Mouse (Mus musculus): Measurements from ENCODE around the gene Slc17a1.

Gene Slc17a1

DNA sequence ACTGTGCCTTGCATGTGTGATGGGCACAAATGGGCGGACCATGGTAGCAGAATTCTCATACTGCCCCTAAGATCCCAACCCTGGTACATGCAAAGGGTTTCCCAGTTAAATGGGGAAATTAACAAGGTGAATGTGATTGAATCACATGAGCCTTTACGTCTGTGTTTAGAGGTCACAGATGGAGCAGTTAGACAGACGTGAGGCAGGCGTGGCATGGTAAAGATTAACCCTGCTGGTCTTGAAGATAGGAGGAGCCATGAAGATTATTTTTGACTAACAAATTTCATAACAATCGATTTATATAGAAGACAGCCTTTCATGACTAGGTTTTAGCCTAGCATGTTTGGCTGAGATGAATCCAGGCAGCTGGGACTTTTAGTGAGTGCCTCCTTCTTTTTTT, 5.6 kb downstream of the Slc17a1 start:
- H3K9me3 ChIP-seq (ENCODE audit: low read length), result no peaks in the 10 kb centered on the region
- H3K4me3 ChIP-seq (replicated peaks; ENCODE audit: low read length), result no peak overlapping the region
- TF ChIP-seq NANOG (IDR thresholded peaks at IDR 0.05; ENCODE audit: borderline replicate concordance, low read length) (no peak), CTCF (conservative IDR thresholded peaks at IDR 0.05; ENCODE audit: low read length) (no peak), POU5F1 (IDR thresholded peaks at IDR 0.05; ENCODE audit: borderline replicate concordance, low read length) (no peak)
- H3K36me3 ChIP-seq (ENCODE audit: insufficient read depth, low read length), result no peaks in the 10 kb centered on the region
- no peaks in the 10 kb centered on the region for H3K4me1 ChIP-seq (replicated peaks; ENCODE audit: low read depth, low read length)
- no peaks in the 10 kb centered on the region for H3K27me3 ChIP-seq (ENCODE audit: insufficient read depth, low read length)

DNA sequence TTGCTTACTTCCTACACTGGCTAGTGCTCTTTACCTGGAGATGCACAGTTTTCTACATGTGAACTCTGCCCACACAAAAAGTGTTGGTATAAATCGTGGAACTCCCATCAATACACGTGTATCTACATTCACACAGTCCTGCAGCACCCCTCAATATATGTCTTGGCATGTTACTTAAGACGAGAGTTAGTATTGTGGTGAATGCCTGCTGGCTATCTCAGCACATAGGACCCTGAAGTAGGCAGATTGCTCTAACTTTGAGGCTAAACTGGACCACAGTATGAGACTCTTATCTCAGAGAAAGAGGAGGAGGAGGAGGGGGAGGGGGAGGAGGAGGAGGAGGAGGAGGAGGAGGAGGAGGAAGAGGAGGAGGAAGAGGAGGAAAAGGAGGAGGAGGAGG, 11.6 kb downstream of the Slc17a1 start:
- Histone ChIP-seq H3K27me3 (ENCODE audit: insufficient read depth, low read length) (no peaks in the 10 kb centered on the region), H3K36me3 (ENCODE audit: insufficient read depth, low read length) (no peaks in the 10 kb centered on the region), H3K4me1 (replicated peaks; ENCODE audit: low read depth, low read length) (no peaks in the 10 kb centered on the region), H3K4me3 (replicated peaks; ENCODE audit: low read length) (no peak overlapping the region), H3K9me3 (ENCODE audit: low read length) (no peaks in the 10 kb centered on the region)
- no peak for TF ChIP-seq NANOG (IDR thresholded peaks at IDR 0.05; ENCODE audit: borderline replicate concordance, low read length)
- TF ChIP-seq POU5F1 (IDR thresholded peaks at IDR 0.05; ENCODE audit: borderline replicate concordance, low read length), result no peak

GRCm38 (mm10) chr13:23879636-23880035, 12.1 kb downstream of the Slc17a1 start:
- Histone ChIP-seq H3K36me3 (ENCODE audit: insufficient read depth, low read length) (no peaks in the 10 kb centered on the region), H3K4me1 (replicated peaks; ENCODE audit: low read depth, low read length) (no peaks in the 10 kb centered on the region), H3K27me3 (ENCODE audit: insufficient read depth, low read length) (no peaks in the 10 kb centered on the region), H3K4me3 (replicated peaks; ENCODE audit: low read length) (no peak overlapping the region), H3K9me3 (ENCODE audit: low read length) (no peaks in the 10 kb centered on the region)
- TF ChIP-seq CTCF (conservative IDR thresholded peaks at IDR 0.05; ENCODE audit: low read length) (no peak), POU5F1 (IDR thresholded peaks at IDR 0.05; ENCODE audit: borderline replicate concordance, low read length) (no peak), NANOG (IDR thresholded peaks at IDR 0.05; ENCODE audit: borderline replicate concordance, low read length) (no peak)

DNA sequence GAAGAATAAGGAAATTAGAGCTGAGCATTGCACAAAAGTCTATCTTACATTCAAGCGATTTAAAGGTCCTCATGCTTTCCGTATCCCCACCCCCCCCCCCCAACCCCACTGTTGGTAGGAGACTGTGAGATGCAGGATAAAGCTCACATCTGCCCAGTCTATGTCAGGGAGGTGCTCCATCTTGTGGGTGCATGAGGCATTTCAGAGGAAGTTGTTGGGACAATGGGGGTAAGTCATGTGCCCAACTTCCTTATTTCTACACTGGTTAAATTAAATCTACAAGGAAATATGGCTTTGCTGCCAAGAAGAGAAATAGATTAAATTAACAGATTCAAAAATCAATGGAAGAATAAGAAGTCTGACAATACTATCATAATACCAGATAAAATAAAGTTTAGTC, 18.0 kb downstream of the Slc17a1 start:
- H3K27me3 ChIP-seq (ENCODE audit: insufficient read depth, low read length), result no peaks in the 10 kb centered on the region

GRCm38 (mm10) chr13:23887026-23887725, 19.6 kb downstream of the Slc17a1 start:
- Histone ChIP-seq H3K27me3 (ENCODE audit: insufficient read depth, low read length) (no peaks in the 10 kb centered on the region), H3K4me3 (replicated peaks; ENCODE audit: low read length) (no peak overlapping the region), H3K9me3 (ENCODE audit: low read length) (no peaks in the 10 kb centered on the region), H3K4me1 (replicated peaks; ENCODE audit: low read depth, low read length) (no peaks in the 10 kb centered on the region), H3K36me3 (ENCODE audit: insufficient read depth, low read length) (no peaks in the 10 kb centered on the region)
- no peak for TF ChIP-seq NANOG (IDR thresholded peaks at IDR 0.05; ENCODE audit: borderline replicate concordance, low read length)
- no peak for TF ChIP-seq CTCF (conservative IDR thresholded peaks at IDR 0.05; ENCODE audit: low read length)
- TF ChIP-seq POU5F1 (IDR thresholded peaks at IDR 0.05; ENCODE audit: borderline replicate concordance, low read length), result no peak

More for the DNA sequence above, 18.0 kb downstream of the Slc17a1 start:
- Histone ChIP-seq H3K4me3 (replicated peaks; ENCODE audit: low read length) (no peak overlapping the region), H3K36me3 (ENCODE audit: insufficient read depth, low read length) (no peaks in the 10 kb centered on the region), H3K9me3 (ENCODE audit: low read length) (no peaks in the 10 kb centered on the region), H3K4me1 (replicated peaks; ENCODE audit: low read depth, low read length) (no peaks in the 10 kb centered on the region)
- no peak for TF ChIP-seq NANOG (IDR thresholded peaks at IDR 0.05; ENCODE audit: borderline replicate concordance, low read length)
- TF ChIP-seq POU5F1 (IDR thresholded peaks at IDR 0.05; ENCODE audit: borderline replicate concordance, low read length), result no peak
- TF ChIP-seq CTCF (conservative IDR thresholded peaks at IDR 0.05; ENCODE audit: low read length), result peak; percentile 33

DNA sequence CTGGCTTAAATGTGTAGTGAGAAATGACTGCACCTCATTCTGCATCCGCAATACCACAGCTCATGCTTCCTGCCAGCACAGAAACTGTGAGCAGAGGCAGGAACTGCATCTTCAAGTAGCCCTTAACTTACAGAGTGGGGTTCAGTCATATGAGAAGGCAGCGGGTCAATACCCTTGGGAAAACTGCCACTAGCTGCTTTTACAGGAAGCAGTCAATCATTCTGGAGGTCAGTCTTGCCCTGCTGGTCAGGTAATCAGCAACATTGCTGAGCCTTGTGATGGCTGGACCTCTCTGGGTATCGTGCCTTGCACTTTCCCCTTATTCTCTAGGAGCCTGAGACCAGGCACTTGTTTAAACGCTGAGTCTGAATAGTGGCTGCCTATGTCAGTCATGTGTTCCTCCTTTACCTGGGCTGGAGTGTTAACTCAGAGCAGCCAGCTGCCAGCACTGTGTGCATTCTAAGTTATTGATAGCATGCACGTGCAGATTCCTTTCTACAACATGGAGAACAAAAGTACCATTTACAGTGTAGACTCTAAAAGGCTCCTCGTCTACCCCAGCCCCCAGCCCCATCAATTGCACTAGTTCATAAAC, 21.6 kb downstream of the Slc17a1 start:
- H3K9me3 ChIP-seq (ENCODE audit: low read length), result no peaks in the 10 kb centered on the region
- H3K4me1 ChIP-seq (replicated peaks; ENCODE audit: low read depth, low read length), result no peaks in the 10 kb centered on the region
- no peaks in the 10 kb centered on the region for H3K27me3 ChIP-seq (ENCODE audit: insufficient read depth, low read length)
- H3K36me3 ChIP-seq (ENCODE audit: insufficient read depth, low read length), result no peaks in the 10 kb centered on the region
- no peak for TF ChIP-seq POU5F1 (IDR thresholded peaks at IDR 0.05; ENCODE audit: borderline replicate concordance, low read length)
- TF ChIP-seq NANOG (IDR thresholded peaks at IDR 0.05; ENCODE audit: borderline replicate concordance, low read length), result no peak
- no peak for TF ChIP-seq CTCF (conservative IDR thresholded peaks at IDR 0.05; ENCODE audit: low read length)
- no peak overlapping the region for H3K4me3 ChIP-seq (replicated peaks; ENCODE audit: low read length)

GRCm38 (mm10) chr13:23892592-23893268, 25.2 kb downstream of the Slc17a1 start:
- no peaks in the 10 kb centered on the region for H3K27me3 ChIP-seq (ENCODE audit: insufficient read depth, low read length)
- no peaks in the 10 kb centered on the region for H3K4me1 ChIP-seq (replicated peaks; ENCODE audit: low read depth, low read length)
- no peak overlapping the region for H3K4me3 ChIP-seq (replicated peaks; ENCODE audit: low read length)
- no peaks in the 10 kb centered on the region for H3K9me3 ChIP-seq (ENCODE audit: low read length)
- no peaks in the 10 kb centered on the region for H3K36me3 ChIP-seq (ENCODE audit: insufficient read depth, low read length)
- TF ChIP-seq NANOG (IDR thresholded peaks at IDR 0.05; ENCODE audit: borderline replicate concordance, low read length), result no peak
- no peak for TF ChIP-seq POU5F1 (IDR thresholded peaks at IDR 0.05; ENCODE audit: borderline replicate concordance, low read length)
- TF ChIP-seq CTCF (conservative IDR thresholded peaks at IDR 0.05; ENCODE audit: low read length), result no peak

GRCm38 (mm10) chr13:23893269-23893593, 25.7 kb downstream of the Slc17a1 start:
- no peak overlapping the region for H3K4me3 ChIP-seq (replicated peaks; ENCODE audit: low read length)

More at GRCm38 (mm10) chr13:23893269-23893593, 25.7 kb downstream of the Slc17a1 start:
- TF ChIP-seq CTCF (conservative IDR thresholded peaks at IDR 0.05; ENCODE audit: low read length) (no peak), POU5F1 (IDR thresholded peaks at IDR 0.05; ENCODE audit: borderline replicate concordance, low read length) (no peak), NANOG (IDR thresholded peaks at IDR 0.05; ENCODE audit: borderline replicate concordance, low read length) (no peak)
- no peaks in the 10 kb centered on the region for H3K9me3 ChIP-seq (ENCODE audit: low read length)
- H3K4me1 ChIP-seq (replicated peaks; ENCODE audit: low read depth, low read length), result no peaks in the 10 kb centered on the region
- no peaks in the 10 kb centered on the region for H3K36me3 ChIP-seq (ENCODE audit: insufficient read depth, low read length)
- no peaks in the 10 kb centered on the region for H3K27me3 ChIP-seq (ENCODE audit: insufficient read depth, low read length)

All from E14TG2a.4 (cell line).